Mouse (Mus musculus): ENCODE results near the gene Acbd6. TPM values are rescaled to one million over a fixed set of nuclear protein-coding genes. Genes with fewer than 3 reads are reported as not detected.

Gene Acbd6
- polyA plus RNA-seq, 1 experiment from 2014 or later = 92.8 TPM

DNA sequence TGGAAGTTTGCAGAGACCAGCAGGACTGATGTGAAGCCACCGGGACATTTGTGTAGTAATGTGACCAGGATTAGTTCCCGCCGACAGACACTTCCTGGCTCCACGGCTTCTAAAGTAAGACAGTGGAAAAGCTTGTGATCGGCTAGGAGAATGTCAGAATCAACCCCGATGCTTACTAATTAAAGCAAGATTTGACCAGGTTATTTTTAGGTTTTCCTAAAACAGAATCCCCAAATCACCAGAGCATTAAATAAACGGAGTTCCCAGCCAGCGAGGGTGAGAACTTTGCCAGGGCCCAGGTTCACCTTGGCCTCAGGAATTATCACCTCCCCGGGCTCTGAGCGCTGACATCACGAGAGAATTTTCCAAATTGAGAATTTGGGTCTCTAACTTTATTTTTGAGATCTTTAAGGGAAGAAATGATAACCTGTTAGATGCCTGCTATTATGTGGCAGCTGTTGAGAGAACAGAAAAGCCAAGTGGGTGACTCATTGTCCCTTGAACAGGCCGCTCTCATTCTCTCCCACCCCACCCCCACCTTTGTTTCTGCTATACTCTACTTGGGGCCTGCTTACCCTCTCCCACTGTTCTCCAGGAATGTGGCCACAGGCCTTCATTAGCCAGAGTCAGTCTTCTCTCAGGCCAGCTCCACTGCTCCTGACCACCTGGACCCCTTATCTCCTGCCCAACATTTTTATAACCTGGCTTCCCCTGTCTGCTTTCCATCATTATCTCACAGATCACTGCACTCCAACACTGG lies 30.7 kb upstream of the Acbd6 start:
- H3K4me3 ChIP-seq (ENCODE audit: low read depth, low read length) = no peak overlapping the region
- no peaks in the 10 kb centered on the region for H3K27me3 ChIP-seq (replicated peaks; ENCODE audit: control insufficient read depth, insufficient read depth, low read length)
- H3K9ac ChIP-seq (ENCODE audit: low read length) = no peak overlapping the region
- ATAC-seq (no peak), DNase-seq (ENCODE audit: low spot score) (no peak)
- no peak overlapping the region for H3K27ac ChIP-seq (ENCODE audit: low read depth, low read length)
- no peak overlapping the region for H3K4me2 ChIP-seq (ENCODE audit: low read length)
- H3K4me1 ChIP-seq (ENCODE audit: control insufficient read depth, insufficient read depth, low read length) = peaks cover 39% of the 10 kb centered on the region; the same call in 1 of the 2 replicates
- H3K9me3 ChIP-seq (replicated peaks; ENCODE audit: control insufficient read depth, low read length) = no peaks in the 10 kb centered on the region
- no peaks in the 10 kb centered on the region for H3K36me3 ChIP-seq (ENCODE audit: control insufficient read depth, insufficient read depth, low read length)
- 22% methylated on average over 12 of the region's 12 CpGs for WGBS

DNA sequence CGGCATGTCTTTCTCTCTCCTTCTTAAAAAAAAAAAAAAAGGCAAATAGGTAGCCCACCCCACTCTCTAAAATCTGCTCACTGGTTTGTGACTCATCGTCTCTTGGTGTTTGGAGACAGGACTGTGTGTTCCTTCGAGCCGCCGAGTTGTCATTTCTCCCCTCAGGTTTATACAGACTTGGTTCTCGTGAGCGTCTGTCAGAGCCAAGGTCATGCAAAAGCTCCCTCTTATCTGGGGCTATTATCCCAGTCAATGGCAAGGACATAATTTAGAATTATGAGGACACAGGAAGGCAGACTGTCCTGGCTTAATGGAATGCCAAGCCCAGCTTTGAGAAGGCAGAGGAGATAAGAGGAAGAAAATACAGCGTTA lies 30.1 kb upstream of the Acbd6 start:
- Histone ChIP-seq H3K9ac (ENCODE audit: low read length) (no peak overlapping the region), H3K4me3 (ENCODE audit: low read depth, low read length) (no peak overlapping the region), H3K36me3 (ENCODE audit: control insufficient read depth, insufficient read depth, low read length) (no peaks in the 10 kb centered on the region), H3K4me2 (ENCODE audit: low read length) (no peak overlapping the region), H3K9me3 (replicated peaks; ENCODE audit: control insufficient read depth, low read length) (no peaks in the 10 kb centered on the region), H3K27ac (ENCODE audit: low read depth, low read length) (no peak overlapping the region), H3K4me1 (ENCODE audit: control insufficient read depth, insufficient read depth, low read length) (peaks cover 39% of the 10 kb centered on the region; the same call in 1 of the 2 replicates), H3K27me3 (replicated peaks; ENCODE audit: control insufficient read depth, insufficient read depth, low read length) (no peaks in the 10 kb centered on the region)
- DNase-seq (ENCODE audit: low spot score) = peak; percentile 32
- no peak for ATAC-seq
- WGBS = 17% methylated on average over 8 of the region's 8 CpGs

DNA sequence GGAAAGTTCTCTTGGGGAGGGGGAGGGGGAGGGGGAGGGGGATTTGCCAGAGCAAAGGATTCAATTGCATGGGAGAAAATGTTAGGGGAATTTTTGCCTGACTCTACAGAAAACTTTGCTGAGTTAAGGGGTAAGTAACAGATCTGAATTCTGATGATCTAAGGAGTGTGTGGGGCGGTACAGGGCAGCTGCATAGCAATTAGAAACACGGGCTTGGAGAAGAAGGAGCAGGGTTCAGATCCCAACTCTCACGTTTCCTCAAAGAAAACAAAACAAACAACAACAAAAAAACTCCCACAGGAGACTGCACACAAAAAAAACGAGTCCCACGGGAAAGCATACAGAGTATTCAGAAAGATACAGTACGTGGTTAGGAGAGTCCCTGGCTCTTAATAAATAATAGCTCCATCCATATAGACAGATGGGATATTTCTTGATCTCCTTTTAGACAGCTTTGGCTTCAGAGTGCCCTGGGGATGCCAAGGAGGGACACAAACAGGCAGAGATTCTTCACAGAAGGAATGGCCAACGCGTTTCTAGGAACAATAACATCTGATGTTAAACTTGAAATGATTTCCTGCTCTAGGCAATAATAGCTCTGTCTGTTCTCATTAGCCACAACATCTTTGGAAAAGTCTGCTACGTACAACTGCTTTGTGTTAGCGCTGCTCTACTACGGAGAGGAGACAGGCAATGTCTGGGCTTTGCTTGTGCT lies 29.4 kb upstream of the Acbd6 start:
- Histone ChIP-seq H3K36me3 (ENCODE audit: control insufficient read depth, insufficient read depth, low read length) (no peaks in the 10 kb centered on the region), H3K4me1 (ENCODE audit: control insufficient read depth, insufficient read depth, low read length) (peaks cover 39% of the 10 kb centered on the region; the same call in 1 of the 2 replicates), H3K27ac (ENCODE audit: low read depth, low read length) (peak overlapping the region; percentile 69; the same call in 1 of the 2 replicates), H3K9me3 (replicated peaks; ENCODE audit: control insufficient read depth, low read length) (no peaks in the 10 kb centered on the region), H3K4me2 (ENCODE audit: low read length) (peak overlapping the region; percentile 13; the same call in 1 of the 2 replicates), H3K27me3 (replicated peaks; ENCODE audit: control insufficient read depth, insufficient read depth, low read length) (no peaks in the 10 kb centered on the region), H3K4me3 (ENCODE audit: low read depth, low read length) (no peak overlapping the region), H3K9ac (ENCODE audit: low read length) (no peak overlapping the region)
- peak; percentile 42 for ATAC-seq
- 21% methylated on average over 11 of the region's 11 CpGs for WGBS
- peak; percentile 58 for DNase-seq (ENCODE audit: low spot score)

DNA sequence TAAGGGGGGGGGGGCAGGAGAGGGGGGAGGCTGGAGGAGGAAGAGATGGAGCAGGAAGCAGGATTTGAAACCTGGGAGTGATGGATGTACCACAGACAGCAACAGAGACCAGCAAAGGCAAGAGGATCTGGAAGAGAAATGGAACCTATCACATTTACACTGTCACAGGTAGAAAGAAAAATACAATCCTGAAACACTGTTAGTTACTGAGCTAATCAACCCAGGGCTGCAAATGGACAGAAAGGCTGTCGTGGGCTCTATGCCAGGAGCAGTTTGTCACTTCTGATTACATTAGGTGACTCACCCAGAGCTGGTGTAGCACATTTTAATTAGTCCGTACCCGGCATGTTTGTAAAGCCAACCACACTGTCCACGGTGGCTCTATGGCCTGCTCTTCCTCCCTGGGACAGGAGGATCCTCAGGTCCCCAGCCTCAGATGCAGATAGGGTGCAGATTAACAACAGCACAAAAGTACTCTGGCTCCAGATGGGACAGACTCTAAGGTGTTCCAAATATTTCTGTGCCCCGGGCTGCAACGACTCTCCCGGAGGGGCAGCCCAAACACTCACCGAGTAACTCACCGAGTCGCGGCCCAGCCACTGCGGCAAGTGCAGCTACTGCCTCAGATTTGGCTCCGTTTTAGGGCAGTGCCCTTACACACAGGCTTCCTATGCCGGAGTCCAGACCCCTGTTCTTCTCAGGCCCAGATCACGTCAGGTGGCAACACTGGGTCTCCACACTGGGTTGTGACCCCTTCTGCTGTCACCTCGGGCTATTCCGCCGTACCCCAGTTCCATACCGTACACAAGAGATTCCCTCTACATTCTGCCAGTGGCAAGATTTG lies 28.6 kb upstream of the Acbd6 start:
- H3K27me3 ChIP-seq (replicated peaks; ENCODE audit: control insufficient read depth, insufficient read depth, low read length) = no peaks in the 10 kb centered on the region
- no peak overlapping the region for H3K4me3 ChIP-seq (ENCODE audit: low read depth, low read length)
- H3K36me3 ChIP-seq (ENCODE audit: control insufficient read depth, insufficient read depth, low read length) = no peaks in the 10 kb centered on the region
- peak; percentile 83 for DNase-seq (ENCODE audit: low spot score)
- ATAC-seq = peak; percentile 52
- H3K27ac ChIP-seq (ENCODE audit: low read depth, low read length) = peak overlapping the region; percentile 69; the same call in 1 of the 2 replicates
- no peaks in the 10 kb centered on the region for H3K9me3 ChIP-seq (replicated peaks; ENCODE audit: control insufficient read depth, low read length)
- WGBS = 62% methylated on average over 19 of the region's 19 CpGs
- peak overlapping the region; percentile 15; the same call in 1 of the 2 replicates for H3K4me2 ChIP-seq (ENCODE audit: low read length)
- peaks cover 39% of the 10 kb centered on the region; the same call in 1 of the 2 replicates for H3K4me1 ChIP-seq (ENCODE audit: control insufficient read depth, insufficient read depth, low read length)
- no peak overlapping the region; the same call in 1 of the 2 replicates for H3K9ac ChIP-seq (ENCODE audit: low read length)

DNA sequence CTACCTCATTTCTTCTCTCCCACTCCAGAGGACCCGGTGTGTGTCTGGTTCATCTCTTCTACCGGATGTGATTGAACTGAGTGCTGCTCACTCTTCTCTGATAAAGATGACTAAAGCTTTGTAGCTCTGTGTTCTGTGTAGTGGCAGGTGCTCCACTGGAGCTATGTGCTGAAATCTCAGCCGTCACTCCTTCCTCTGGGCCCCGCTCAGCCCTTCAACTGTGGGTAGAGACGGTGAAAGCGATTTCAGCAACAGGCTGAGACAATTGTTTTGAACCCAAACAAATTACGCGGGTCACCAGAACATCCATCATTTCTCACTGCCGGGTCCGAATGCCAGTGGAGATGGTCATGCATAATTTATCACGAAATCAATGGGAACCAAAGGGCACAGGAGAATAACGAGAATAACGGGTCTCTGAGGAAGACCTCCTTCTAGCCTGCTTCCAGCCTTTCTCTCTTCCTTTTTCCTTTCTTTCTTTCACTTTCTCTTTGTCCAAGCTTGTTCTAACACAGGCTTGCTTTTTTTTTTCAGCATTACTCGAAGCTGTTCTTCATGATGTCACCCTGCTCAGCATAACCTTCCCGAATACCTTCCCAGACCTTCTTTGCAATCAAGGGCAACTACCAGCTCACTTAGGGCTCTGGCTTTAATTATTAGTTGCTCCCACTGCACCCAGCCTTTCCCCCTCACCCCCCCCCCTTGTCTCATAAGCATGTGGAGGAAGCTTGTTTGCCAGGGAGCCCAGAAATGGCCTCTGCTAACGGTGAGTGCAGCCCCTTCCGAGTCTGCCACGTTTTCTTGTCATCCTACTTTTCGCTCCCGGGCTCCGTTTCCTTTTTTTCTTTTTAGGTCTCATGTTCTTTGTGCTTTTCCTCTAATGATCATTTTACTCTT lies 27.1 kb upstream of the Acbd6 start:
- Histone ChIP-seq H3K36me3 (ENCODE audit: control insufficient read depth, insufficient read depth, low read length) (no peaks in the 10 kb centered on the region), H3K9me3 (replicated peaks; ENCODE audit: control insufficient read depth, low read length) (no peaks in the 10 kb centered on the region), H3K4me3 (ENCODE audit: low read depth, low read length) (no peak overlapping the region), H3K4me2 (ENCODE audit: low read length) (peak overlapping the region; percentile 36), H3K9ac (ENCODE audit: low read length) (no peak overlapping the region), H3K4me1 (ENCODE audit: control insufficient read depth, insufficient read depth, low read length) (peaks cover 39% of the 10 kb centered on the region; the same call in 1 of the 2 replicates), H3K27me3 (replicated peaks; ENCODE audit: control insufficient read depth, insufficient read depth, low read length) (no peaks in the 10 kb centered on the region), H3K27ac (ENCODE audit: low read depth, low read length) (peak overlapping the region; percentile 65)
- ATAC-seq = peak; percentile 66
- DNase-seq (ENCODE audit: low spot score) = peak; percentile 67
- WGBS = 20% methylated on average over 21 of the region's 21 CpGs

DNA sequence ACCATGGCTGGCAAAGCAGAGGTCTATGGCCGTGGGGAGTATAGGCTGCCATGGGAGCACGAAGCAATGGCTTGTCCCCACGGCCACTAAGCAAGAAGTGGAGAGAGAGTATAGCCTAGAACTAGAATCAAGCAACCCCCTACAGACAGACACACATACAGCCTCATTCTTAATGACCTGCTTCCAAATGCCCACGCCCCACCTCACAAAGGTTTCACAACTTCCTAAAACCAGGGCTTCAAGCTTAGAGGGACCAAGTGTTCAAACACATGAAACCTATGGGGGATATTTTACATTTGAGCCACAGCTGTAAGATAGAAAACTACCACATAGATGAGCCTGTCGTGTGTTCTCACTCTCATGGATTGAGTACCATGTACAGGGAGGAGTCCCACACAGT lies 25.5 kb upstream of the Acbd6 start:
- ATAC-seq = no peak
- DNase-seq (ENCODE audit: low spot score) = no peak
- H3K36me3 ChIP-seq (ENCODE audit: control insufficient read depth, insufficient read depth, low read length) = no peaks in the 10 kb centered on the region
- no peaks in the 10 kb centered on the region for H3K9me3 ChIP-seq (replicated peaks; ENCODE audit: control insufficient read depth, low read length)
- H3K4me1 ChIP-seq (ENCODE audit: control insufficient read depth, insufficient read depth, low read length) = peaks cover 32% of the 10 kb centered on the region; the same call in 1 of the 2 replicates
- H3K27ac ChIP-seq (ENCODE audit: low read depth, low read length) = no peak overlapping the region
- no peaks in the 10 kb centered on the region for H3K27me3 ChIP-seq (replicated peaks; ENCODE audit: control insufficient read depth, insufficient read depth, low read length)
- H3K9ac ChIP-seq (ENCODE audit: low read length) = no peak overlapping the region
- no peak overlapping the region for H3K4me3 ChIP-seq (ENCODE audit: low read depth, low read length)
- H3K4me2 ChIP-seq (ENCODE audit: low read length) = no peak overlapping the region
- 97% methylated on average over 5 of the region's 5 CpGs for WGBS

DNA sequence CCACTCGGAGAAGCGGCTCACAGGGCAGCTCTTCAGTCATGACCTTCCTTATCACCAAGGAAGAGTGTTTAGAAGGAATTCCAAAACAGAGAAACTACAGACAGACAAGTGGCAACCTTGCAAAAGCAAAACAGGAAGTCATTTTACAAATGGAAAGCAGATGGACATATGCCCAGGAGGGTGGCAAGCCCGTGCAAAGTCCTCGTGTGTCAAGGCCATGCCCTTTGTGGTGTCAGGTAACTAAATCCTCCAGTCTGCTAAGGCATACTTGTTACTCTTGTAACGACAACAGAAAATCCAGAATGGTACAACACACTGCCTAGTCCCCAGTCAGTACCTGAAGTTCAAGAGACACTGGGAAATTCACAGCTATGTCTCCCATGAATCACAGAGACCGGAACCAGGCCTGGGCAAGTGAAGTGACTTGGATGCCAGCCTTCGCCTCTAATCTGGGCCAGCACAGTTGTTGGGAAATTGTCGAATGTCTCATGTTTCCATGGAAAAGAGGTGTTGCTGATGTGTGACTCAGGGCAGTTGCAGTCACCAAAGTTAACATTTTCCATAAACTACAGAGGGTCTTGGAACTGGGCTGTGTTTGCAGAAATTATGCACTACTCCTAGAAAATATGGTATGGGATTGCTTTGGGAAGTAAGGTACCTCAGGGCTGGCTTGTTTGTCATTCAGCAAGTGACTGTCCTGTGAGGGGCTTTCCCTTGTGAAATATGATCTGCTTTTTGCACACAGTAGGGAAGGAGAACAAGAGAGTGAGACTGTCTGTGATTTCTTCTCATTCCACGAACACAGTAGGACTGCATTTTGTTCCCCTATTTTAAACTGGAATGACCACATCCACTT lies 24.9 kb upstream of the Acbd6 start:
- peaks cover 26% of the 10 kb centered on the region; the same call in 1 of the 2 replicates for H3K4me1 ChIP-seq (ENCODE audit: control insufficient read depth, insufficient read depth, low read length)
- no peak overlapping the region for H3K9ac ChIP-seq (ENCODE audit: low read length)
- ATAC-seq (no peak), DNase-seq (ENCODE audit: low spot score) (no peak)
- H3K27me3 ChIP-seq (replicated peaks; ENCODE audit: control insufficient read depth, insufficient read depth, low read length) = no peaks in the 10 kb centered on the region
- no peak overlapping the region for H3K27ac ChIP-seq (ENCODE audit: low read depth, low read length)
- H3K36me3 ChIP-seq (ENCODE audit: control insufficient read depth, insufficient read depth, low read length) = no peaks in the 10 kb centered on the region
- H3K9me3 ChIP-seq (replicated peaks; ENCODE audit: control insufficient read depth, low read length) = no peaks in the 10 kb centered on the region
- no peak overlapping the region for H3K4me2 ChIP-seq (ENCODE audit: low read length)
- H3K4me3 ChIP-seq (ENCODE audit: low read depth, low read length) = no peak overlapping the region
- WGBS = 85% methylated on average over 9 of the region's 9 CpGs
